ENCODE assay signal across 9 mouse cellular contexts in genomic region chr15:98790761-98791160, GRCm38 (mm10). TPM values are rescaled to one million over a fixed set of nuclear protein-coding genes. Genes with fewer than 3 reads are reported as not detected.
DNase-seq lines count a peak whose midpoint lies in the region; ATAC-seq and TF ChIP-seq lines count a peak whose summit lies in the region.
"Had no signal": no experiment of that assay in that cellular context is flagged by ENCODE, and none has a peak within 500 bp of the region (broad histone marks: within the 10 kb centered on the region; RNA-seq: fewer than 3 reads in every experiment).

No protein-coding gene starts in this region.

- no peaks in the 10 kb centered on the region for H3K9me3 ChIP-seq in liver, embryonic 11.5 days (ENCODE audit: control insufficient read depth, low read length)
- no peaks in the 10 kb centered on the region for H3K9me3 ChIP-seq in liver, embryonic 12.5 days (replicated peaks)
- peaks cover 2% of the 10 kb centered on the region; the same call in 1 of the 2 replicates for H3K9me3 ChIP-seq in embryonic facial prominence, embryonic 14.5 days (ENCODE audit: control insufficient read depth, low read length)
- H3K9me3 ChIP-seq in hindbrain, postnatal 0 days (ENCODE audit: low read length): no peaks in the 10 kb centered on the region
- no peaks in the 10 kb centered on the region for H3K9me3 ChIP-seq in neural tube, embryonic 13.5 days

- no peak for ATAC-seq in liver, embryonic 11.5 days (replicated peaks; ENCODE audit: low FRiP score)
- ATAC-seq in liver, embryonic 12.5 days: no peak
- 0 out of 2 replicates have a peak, but pooled peaks have one; percentile 34 for ATAC-seq in embryonic facial prominence, embryonic 14.5 days (ENCODE audit: low read depth)
- ATAC-seq in hindbrain, postnatal 0 days: no peak
- ATAC-seq in neural tube, embryonic 13.5 days (ENCODE audit: low read depth): no peak
- ATAC-seq in megakaryocyte-erythroid progenitor cell, adult 5-6 weeks (replicated peaks; ENCODE audit: low FRiP score, low TSS enrichment, poor library complexity, severe bottlenecking): no peak

- 2% methylated on average over 23 of the region's 23 CpGs for WGBS in liver, embryonic 11.5 days
- WGBS in liver, embryonic 12.5 days (ENCODE audit: insufficient replicate concordance): 2% methylated on average over 23 of the region's 23 CpGs
- WGBS in embryonic facial prominence, embryonic 14.5 days: under 1% methylated on average over 23 of the region's 23 CpGs
- under 1% methylated on average over 23 of the region's 23 CpGs for whole genome bisulfite sequencing in hindbrain, postnatal 0 days
- WGBS in neural tube, embryonic 13.5 days: under 1% methylated on average over 23 of the region's 23 CpGs

- no peak for DNase-seq in liver, embryonic 11.5 days (ENCODE audit: low spot score)
- DNase-seq in embryonic facial prominence, embryonic 14.5 days (ENCODE audit: low spot score): no peak
- DNase-seq in hindbrain, postnatal 0 days (ENCODE audit: low spot score): no peak
- DNase-seq in thymus, postnatal 25 days: no peak
- DNase-seq: kidney, postnatal 25 days; thymus, postnatal 14 days had no signal

- no peak overlapping the region for H3K9ac ChIP-seq in liver, embryonic 11.5 days (ENCODE audit: low read depth, low read length)
- no peak overlapping the region for H3K9ac ChIP-seq in liver, embryonic 12.5 days
- H3K9ac ChIP-seq in embryonic facial prominence, embryonic 14.5 days (ENCODE audit: low read depth, low read length): no peak overlapping the region
- no peak overlapping the region for H3K9ac ChIP-seq in hindbrain, postnatal 0 days (replicated peaks; ENCODE audit: low read length)
- peak overlapping the region; percentile 45; the same call in 1 of the 2 replicates for H3K9ac ChIP-seq in neural tube, embryonic 13.5 days

- no peak for TF ChIP-seq CTCF in hindbrain, postnatal 0 days (IDR thresholded peaks at IDR 0.05; ENCODE audit: low read depth)

- H3K4me3 ChIP-seq in liver, embryonic 11.5 days (ENCODE audit: low read depth, low read length): peak overlapping the region; percentile 25; the same call in 1 of the 2 replicates
- no peak overlapping the region for H3K4me3 ChIP-seq in liver, embryonic 12.5 days
- peak overlapping the region; percentile 16 for H3K4me3 ChIP-seq in embryonic facial prominence, embryonic 14.5 days (ENCODE audit: low read depth, low read length)
- H3K4me3 ChIP-seq in hindbrain, postnatal 0 days (ENCODE audit: low read length): peak overlapping the region; percentile 18; the same call in 1 of the 2 replicates
- H3K4me3 ChIP-seq in neural tube, embryonic 13.5 days: peak overlapping the region; percentile 35

- H3K27ac ChIP-seq in liver, embryonic 11.5 days (ENCODE audit: low read depth, low read length): no peak overlapping the region
- H3K27ac ChIP-seq in liver, embryonic 12.5 days: no peak overlapping the region
- no peak overlapping the region for H3K27ac ChIP-seq in embryonic facial prominence, embryonic 14.5 days (replicated peaks; ENCODE audit: low read depth, low read length)
- no peak overlapping the region for H3K27ac ChIP-seq in hindbrain, postnatal 0 days
- no peak overlapping the region for H3K27ac ChIP-seq in neural tube, embryonic 13.5 days (replicated peaks)

- H3K4me1 ChIP-seq in liver, embryonic 11.5 days (replicated peaks; ENCODE audit: control insufficient read depth, insufficient read depth, low read length): peaks cover 11% of the 10 kb centered on the region
- peaks cover 21% of the 10 kb centered on the region for H3K4me1 ChIP-seq in liver, embryonic 12.5 days
- H3K4me1 ChIP-seq in embryonic facial prominence, embryonic 14.5 days (ENCODE audit: control insufficient read depth, insufficient read depth, low read length): 0 out of 2 replicates have a peak, but pooled peaks cover 9% of the 10 kb centered on the region
- H3K4me1 ChIP-seq in hindbrain, postnatal 0 days (ENCODE audit: insufficient read depth, low read length): 0 out of 2 replicates have a peak, but pooled peaks cover 7% of the 10 kb centered on the region
- H3K4me1 ChIP-seq in neural tube, embryonic 13.5 days (replicated peaks): peaks cover 38% of the 10 kb centered on the region

- H3K36me3 ChIP-seq in liver, embryonic 11.5 days (ENCODE audit: control insufficient read depth, insufficient read depth, low read length): no peaks in the 10 kb centered on the region
- H3K36me3 ChIP-seq in liver, embryonic 12.5 days: no peaks in the 10 kb centered on the region
- no peaks in the 10 kb centered on the region for H3K36me3 ChIP-seq in embryonic facial prominence, embryonic 14.5 days (ENCODE audit: control insufficient read depth, insufficient read depth, low read length)
- H3K36me3 ChIP-seq in hindbrain, postnatal 0 days (ENCODE audit: insufficient read depth, low read length): no peaks in the 10 kb centered on the region
- H3K36me3 ChIP-seq in neural tube, embryonic 13.5 days: no peaks in the 10 kb centered on the region

- no peak overlapping the region; the same call in 1 of the 2 replicates for H3K4me2 ChIP-seq in liver, embryonic 11.5 days
- H3K4me2 ChIP-seq in liver, embryonic 12.5 days: no peak overlapping the region; the same call in 1 of the 2 replicates
- peak overlapping the region; percentile 29 for H3K4me2 ChIP-seq in embryonic facial prominence, embryonic 14.5 days (ENCODE audit: low read depth, low read length)
- peak overlapping the region; percentile 16; the same call in 1 of the 2 replicates for H3K4me2 ChIP-seq in hindbrain, postnatal 0 days (ENCODE audit: low read depth, low read length)
- H3K4me2 ChIP-seq in neural tube, embryonic 13.5 days: peak overlapping the region; percentile 41

- peaks cover 93% of the 10 kb centered on the region for H3K27me3 ChIP-seq in liver, embryonic 11.5 days (replicated peaks; ENCODE audit: control insufficient read depth, insufficient read depth, low read length)
- peaks cover 100% of the 10 kb centered on the region for H3K27me3 ChIP-seq in liver, embryonic 12.5 days (replicated peaks)
- peaks cover 90% of the 10 kb centered on the region for H3K27me3 ChIP-seq in embryonic facial prominence, embryonic 14.5 days (replicated peaks; ENCODE audit: control insufficient read depth, insufficient read depth, low read length)
- H3K27me3 ChIP-seq in hindbrain, postnatal 0 days (ENCODE audit: insufficient read depth, low read length): peaks cover 73% of the 10 kb centered on the region
- H3K27me3 ChIP-seq in neural tube, embryonic 13.5 days: peaks cover 98% of the 10 kb centered on the region

RNA-seq across cellular contexts. Expression of gene Wnt1, which starts 1.1 kb away (rescaled TPM):
- not detected in 2 replicates for polyA plus RNA-seq in liver, embryonic 11.5 days (2014; fragmentation: Nextera tagmentation; extraction: Ambion mirVana)
- not detected in 2 replicates for polyA plus RNA-seq in liver, embryonic 12.5 days (2016; fragmentation: Nextera tagmentation; extraction: Ambion mirVana)
- polyA plus RNA-seq in embryonic facial prominence, embryonic 14.5 days (2014; fragmentation: Nextera tagmentation; extraction: Ambion mirVana): 0.10 TPM in 1 of 2 replicates, not detected in the other
- total RNA-seq in hindbrain, postnatal 0 days (2014; rRNA removed): 0.05 TPM in 1 of 2 replicates, not detected in the other
- 0.52 and 0.59 TPM in 2 replicates for polyA plus RNA-seq in hindbrain, postnatal 0 days (2015; fragmentation: Nextera tagmentation; extraction: Ambion mirVana)
- 3.6 and 3.9 TPM in 2 replicates for polyA plus RNA-seq in neural tube, embryonic 13.5 days (2015; fragmentation: Nextera tagmentation; extraction: Ambion mirVana)
- total RNA-seq in megakaryocyte-erythroid progenitor cell, adult 5-6 weeks (2014; fragmentation: Nextera tagmentation): not detected in 2 replicates
- total RNA-seq in megakaryocyte-erythroid progenitor cell, adult 5-6 weeks (2017): not detected in 2 replicates

RNA-seq across cellular contexts. Expression of gene Wnt10b, which starts 12.8 kb away (rescaled TPM):
- not detected in 2 replicates for polyA plus RNA-seq in liver, embryonic 11.5 days (2014; fragmentation: Nextera tagmentation; extraction: Ambion mirVana)
- not detected in 2 replicates for polyA plus RNA-seq in liver, embryonic 12.5 days (2016; fragmentation: Nextera tagmentation; extraction: Ambion mirVana)
- polyA plus RNA-seq in embryonic facial prominence, embryonic 14.5 days (2014; fragmentation: Nextera tagmentation; extraction: Ambion mirVana): 4.1 and 4.3 TPM in 2 replicates
- total RNA-seq in hindbrain, postnatal 0 days (2014; rRNA removed): 1.4 and 4.5 TPM in 2 replicates
- 0.29 TPM in 1 of 2 replicates, not detected in the other for polyA plus RNA-seq in hindbrain, postnatal 0 days (2015; fragmentation: Nextera tagmentation; extraction: Ambion mirVana)
- polyA plus RNA-seq in neural tube, embryonic 13.5 days (2015; fragmentation: Nextera tagmentation; extraction: Ambion mirVana): not detected in 2 replicates
- not detected in 2 replicates for total RNA-seq in megakaryocyte-erythroid progenitor cell, adult 5-6 weeks (2014; fragmentation: Nextera tagmentation)
- not detected in 2 replicates for total RNA-seq in megakaryocyte-erythroid progenitor cell, adult 5-6 weeks (2017)

RNA-seq across cellular contexts. Expression of gene Ddn, which starts 18.5 kb away (rescaled TPM):
- polyA plus RNA-seq in liver, embryonic 11.5 days (2014; fragmentation: Nextera tagmentation; extraction: Ambion mirVana): 0.12 and 0.16 TPM in 2 replicates
- not detected in 2 replicates for polyA plus RNA-seq in liver, embryonic 12.5 days (2016; fragmentation: Nextera tagmentation; extraction: Ambion mirVana)
- 0.07 TPM in 1 of 2 replicates, not detected in the other for polyA plus RNA-seq in embryonic facial prominence, embryonic 14.5 days (2014; fragmentation: Nextera tagmentation; extraction: Ambion mirVana)
- 2.7 and 6.5 TPM in 2 replicates for total RNA-seq in hindbrain, postnatal 0 days (2014; rRNA removed)
- polyA plus RNA-seq in hindbrain, postnatal 0 days (2015; fragmentation: Nextera tagmentation; extraction: Ambion mirVana): 0.45 and 0.64 TPM in 2 replicates
- 0.50 TPM in 2 replicates for polyA plus RNA-seq in neural tube, embryonic 13.5 days (2015; fragmentation: Nextera tagmentation; extraction: Ambion mirVana)
- total RNA-seq in megakaryocyte-erythroid progenitor cell, adult 5-6 weeks (2014; fragmentation: Nextera tagmentation): not detected in 2 replicates
- total RNA-seq in megakaryocyte-erythroid progenitor cell, adult 5-6 weeks (2017): 0.08 TPM in 1 of 2 replicates, not detected in the other

RNA-seq across cellular contexts. Expression of gene Arf3, which starts 27.7 kb away (rescaled TPM):
- polyA plus RNA-seq in liver, embryonic 11.5 days (2014; fragmentation: Nextera tagmentation; extraction: Ambion mirVana): 25.3 and 25.8 TPM in 2 replicates
- polyA plus RNA-seq in liver, embryonic 12.5 days (2016; fragmentation: Nextera tagmentation; extraction: Ambion mirVana): 22.4 TPM in 2 replicates
- polyA plus RNA-seq in embryonic facial prominence, embryonic 14.5 days (2014; fragmentation: Nextera tagmentation; extraction: Ambion mirVana): 33.9 and 34.8 TPM in 2 replicates
- total RNA-seq in hindbrain, postnatal 0 days (2014; rRNA removed): 127 TPM in 2 replicates
- 80.7 and 92.9 TPM in 2 replicates for polyA plus RNA-seq in hindbrain, postnatal 0 days (2015; fragmentation: Nextera tagmentation; extraction: Ambion mirVana)
- polyA plus RNA-seq in neural tube, embryonic 13.5 days (2015; fragmentation: Nextera tagmentation; extraction: Ambion mirVana): 71.9 and 74.9 TPM in 2 replicates
- total RNA-seq in megakaryocyte-erythroid progenitor cell, adult 5-6 weeks (2014; fragmentation: Nextera tagmentation): 22.5 and 23.2 TPM in 2 replicates
- 16.9 and 22.1 TPM in 2 replicates for total RNA-seq in megakaryocyte-erythroid progenitor cell, adult 5-6 weeks (2017)

RNA-seq across cellular contexts. Expression of gene Prkag1, which starts 40.6 kb away (rescaled TPM):
- 128 and 140 TPM in 2 replicates for polyA plus RNA-seq in liver, embryonic 11.5 days (2014; fragmentation: Nextera tagmentation; extraction: Ambion mirVana)
- polyA plus RNA-seq in liver, embryonic 12.5 days (2016; fragmentation: Nextera tagmentation; extraction: Ambion mirVana): 114 TPM in 2 replicates
- 71.7 and 80.6 TPM in 2 replicates for polyA plus RNA-seq in embryonic facial prominence, embryonic 14.5 days (2014; fragmentation: Nextera tagmentation; extraction: Ambion mirVana)
- 62.4 and 99.4 TPM in 2 replicates for total RNA-seq in hindbrain, postnatal 0 days (2014; rRNA removed)
- 61.1 and 62.3 TPM in 2 replicates for polyA plus RNA-seq in hindbrain, postnatal 0 days (2015; fragmentation: Nextera tagmentation; extraction: Ambion mirVana)
- polyA plus RNA-seq in neural tube, embryonic 13.5 days (2015; fragmentation: Nextera tagmentation; extraction: Ambion mirVana): 71.8 and 79.4 TPM in 2 replicates
- total RNA-seq in megakaryocyte-erythroid progenitor cell, adult 5-6 weeks (2014; fragmentation: Nextera tagmentation): 61.3 and 121 TPM in 2 replicates
- 120 and 143 TPM in 2 replicates for total RNA-seq in megakaryocyte-erythroid progenitor cell, adult 5-6 weeks (2017)

Comparison
In these comparisons a context has a peak if more than half of its experiments do, and no peak if none do; other contexts are left out.
1. H3K4me2 ChIP-seq: peak in embryonic facial prominence, embryonic 14.5 days (single experiment), hindbrain, postnatal 0 days (single experiment) and neural tube, embryonic 13.5 days (single experiment); none in liver, embryonic 11.5 days (single experiment) and liver, embryonic 12.5 days (single experiment).